Mouse (Mus musculus) cerebellum, adult 11-12 months (tissue): ENCODE measurements around the gene Col4a1.

Source experiments
- DNase-seq: peaks from one replicate; pipeline ENCODE4 v3.0.0; 2022

The Col4a1 gene

DNA sequence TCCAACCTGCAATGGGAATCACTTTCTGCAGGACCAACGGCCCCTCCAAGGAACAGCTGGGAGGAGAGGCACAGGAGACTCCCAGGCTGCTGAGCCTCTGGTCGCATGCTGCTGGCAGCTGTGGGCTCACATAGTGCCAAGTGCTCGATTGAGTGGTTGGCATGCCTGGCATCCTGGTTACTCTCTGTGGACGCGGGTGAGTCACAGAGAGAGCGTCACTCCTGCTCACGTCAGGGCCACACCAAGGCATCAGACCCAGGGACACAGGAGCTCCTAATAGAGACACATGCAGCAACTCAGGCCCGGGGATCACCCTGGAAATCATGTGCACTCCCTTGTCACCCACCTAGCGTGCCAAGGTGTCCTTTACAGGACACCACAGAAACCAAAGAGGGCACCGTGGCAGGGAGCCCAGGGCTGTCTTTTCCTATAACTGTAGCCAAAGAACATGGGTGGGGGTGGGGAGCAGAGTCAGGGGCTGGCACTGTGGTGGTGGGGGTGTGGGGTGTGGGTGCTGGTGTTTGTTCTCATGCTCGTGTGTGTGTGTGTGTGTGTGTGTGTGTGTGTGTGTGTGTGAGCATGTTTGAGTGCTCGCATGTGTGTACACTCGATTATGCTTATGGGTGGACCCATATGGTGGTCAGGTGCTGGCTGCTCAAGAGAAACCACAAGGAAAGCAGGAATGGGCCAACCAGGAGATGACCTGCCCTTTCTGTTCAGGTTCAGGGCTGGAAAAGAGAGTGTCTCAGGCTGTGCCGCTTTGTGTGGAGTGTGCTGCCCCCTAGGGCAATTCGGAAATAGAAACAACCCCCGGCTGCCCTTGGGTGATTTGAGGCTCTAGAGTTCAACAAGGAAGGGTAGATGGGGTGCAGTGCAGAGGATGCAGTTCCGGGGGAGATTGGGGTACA is 139.1 kb downstream of the Col4a1 start:
- peak; percentile 56 for DNase-seq

DNA sequence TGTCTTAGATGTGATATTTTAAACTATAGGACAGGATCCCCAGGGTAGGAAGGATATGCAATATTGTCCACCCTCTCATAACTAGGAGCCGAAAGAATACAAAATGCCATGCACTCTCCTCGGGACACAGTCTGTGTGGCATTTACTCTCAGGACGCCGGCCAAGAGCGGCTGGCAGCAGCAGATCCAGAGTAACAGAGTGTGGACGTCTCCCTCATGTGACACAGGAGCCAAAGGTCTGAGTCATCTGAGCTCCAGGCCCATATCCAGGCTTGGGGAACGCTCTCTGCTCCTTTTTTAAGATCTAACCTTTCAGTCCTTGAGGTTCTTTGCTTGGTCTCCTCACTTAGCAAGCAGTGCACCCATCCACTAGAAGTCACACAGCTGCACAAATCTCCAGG is 141.1 kb downstream of the Col4a1 start:
- DNase-seq = peak; percentile 65

DNA sequence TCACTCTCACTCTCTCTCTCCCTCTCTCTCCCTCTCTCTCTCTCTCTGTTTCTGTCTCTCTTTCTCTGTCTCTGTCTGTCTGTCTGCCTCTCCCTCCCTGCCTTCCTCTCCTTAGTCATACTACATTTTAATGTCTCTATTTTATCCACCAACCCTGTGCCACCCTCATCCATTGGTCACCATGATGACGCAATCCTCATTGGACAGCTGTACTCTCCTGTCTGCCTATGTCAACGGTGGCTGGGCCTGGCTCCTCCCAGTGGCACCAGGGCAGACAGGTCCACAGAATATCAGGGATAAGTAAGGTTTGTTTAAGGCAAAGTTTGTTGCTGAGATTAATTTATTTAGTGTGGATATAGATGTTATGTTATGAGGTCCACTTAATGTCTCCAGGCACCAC is 143.2 kb downstream of the Col4a1 start:
- DNase-seq = no peak

DNA sequence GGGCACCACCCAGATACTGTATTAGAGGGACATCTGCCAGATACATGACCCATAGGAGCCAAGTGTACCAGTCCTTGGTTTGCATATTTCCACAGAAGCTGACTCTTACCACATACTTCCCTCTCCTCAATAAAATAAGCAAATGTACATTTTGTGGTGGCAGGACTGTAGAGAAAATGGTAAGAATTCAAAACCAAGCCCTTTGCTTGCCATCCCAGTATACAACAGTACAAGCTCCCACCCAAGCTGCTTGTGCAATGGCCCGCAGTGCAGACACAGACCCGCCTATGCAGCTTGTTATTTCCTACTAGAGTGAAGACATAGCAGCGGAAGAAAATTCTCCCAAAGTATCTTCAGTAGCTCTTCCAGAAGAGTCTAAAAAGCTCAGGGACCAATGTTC is 143.8 kb downstream of the Col4a1 start:
- no peak for DNase-seq

DNA sequence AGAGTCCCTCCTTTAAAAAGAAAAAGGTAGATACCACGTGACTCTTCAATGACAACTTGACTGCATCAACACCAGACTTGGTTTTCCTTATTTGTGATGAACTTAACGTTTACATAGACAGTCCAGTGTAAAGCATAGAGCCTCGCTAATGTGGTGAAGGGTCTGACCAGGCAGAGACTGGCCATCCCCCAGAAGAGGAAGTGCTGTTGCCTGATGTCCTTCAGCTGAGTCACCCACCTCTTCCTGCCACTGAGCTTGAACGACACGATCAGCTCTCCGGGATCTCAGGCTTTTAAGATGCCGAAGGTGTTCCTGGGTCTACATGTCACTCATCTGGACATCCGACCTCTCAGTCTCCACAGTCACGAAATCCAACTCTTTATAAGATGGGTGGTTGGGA is 144.7 kb downstream of the Col4a1 start:
- DNase-seq = no peak

DNA sequence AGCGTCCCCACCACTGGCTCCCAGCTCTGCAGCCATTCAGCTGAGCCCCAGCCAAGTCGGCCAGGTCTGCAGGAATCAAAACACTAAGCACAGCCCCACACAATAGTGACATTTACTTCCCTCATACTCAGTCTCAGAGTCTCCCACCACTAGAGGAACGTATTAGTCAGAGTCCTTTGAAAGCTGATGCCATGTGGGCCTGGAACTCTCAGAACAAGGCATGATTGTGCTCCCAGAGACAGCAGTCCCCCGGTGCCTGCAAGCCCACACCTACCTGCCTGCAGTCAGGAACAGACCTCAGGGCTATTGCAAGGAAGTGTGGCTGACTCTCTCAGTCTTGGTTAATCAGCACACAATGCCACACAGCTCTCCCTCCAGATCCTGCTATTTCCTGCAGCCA is 147.0 kb downstream of the Col4a1 start:
- no peak for DNase-seq

DNA sequence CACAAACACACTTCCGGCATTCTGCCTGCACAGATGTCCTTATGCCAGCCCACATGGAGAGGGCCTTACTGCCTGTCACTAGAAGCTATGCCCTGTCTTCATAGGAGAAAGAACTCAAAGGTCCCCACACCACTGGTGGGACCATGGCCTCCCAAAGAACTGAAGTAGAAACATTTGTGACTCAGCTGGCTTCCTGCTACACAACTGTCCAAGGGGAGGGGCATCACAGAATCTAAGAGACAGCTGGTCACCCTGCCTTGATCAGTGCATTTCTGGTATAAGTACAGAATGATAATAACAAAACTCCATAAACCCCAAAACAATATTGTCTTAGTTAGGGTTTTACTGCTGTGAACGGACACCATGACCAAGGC is 156.3 kb downstream of the Col4a1 start:
- no peak for DNase-seq

DNA sequence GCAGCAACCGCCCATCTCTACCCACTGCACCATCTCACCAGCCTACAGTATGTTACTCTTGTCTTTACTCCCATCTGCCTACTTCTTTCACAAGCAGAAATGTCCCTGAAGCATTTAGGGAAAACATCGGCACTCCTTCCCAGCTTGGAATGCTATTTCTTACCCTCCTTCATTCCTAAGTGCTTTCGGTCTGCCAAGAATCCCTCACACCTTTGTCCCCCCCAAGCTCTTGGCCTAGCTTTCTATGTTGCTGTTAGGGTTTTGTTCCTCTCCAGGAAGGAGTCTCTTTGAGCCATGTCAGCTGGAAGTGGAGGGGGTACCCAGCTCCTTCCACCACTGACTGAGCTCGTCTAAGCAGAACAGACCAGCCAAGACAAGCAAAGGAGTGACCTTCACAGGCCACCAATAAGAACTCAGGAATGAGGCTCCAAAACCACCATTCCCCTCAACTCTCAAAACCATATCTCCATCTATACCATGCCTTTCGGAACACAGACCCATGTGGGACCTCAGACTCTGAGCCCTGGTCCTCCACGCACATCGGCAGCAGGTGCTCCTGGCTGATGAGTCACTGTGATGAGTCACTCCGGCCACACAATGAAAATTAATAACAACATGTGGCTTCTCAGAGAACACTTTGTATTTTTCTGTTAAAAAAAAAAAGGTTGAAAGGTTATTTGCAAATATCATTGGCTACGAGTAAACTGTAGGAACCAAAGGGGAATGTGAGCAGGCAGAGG is 156.9 kb downstream of the Col4a1 start:
- no peak for DNase-seq

DNA sequence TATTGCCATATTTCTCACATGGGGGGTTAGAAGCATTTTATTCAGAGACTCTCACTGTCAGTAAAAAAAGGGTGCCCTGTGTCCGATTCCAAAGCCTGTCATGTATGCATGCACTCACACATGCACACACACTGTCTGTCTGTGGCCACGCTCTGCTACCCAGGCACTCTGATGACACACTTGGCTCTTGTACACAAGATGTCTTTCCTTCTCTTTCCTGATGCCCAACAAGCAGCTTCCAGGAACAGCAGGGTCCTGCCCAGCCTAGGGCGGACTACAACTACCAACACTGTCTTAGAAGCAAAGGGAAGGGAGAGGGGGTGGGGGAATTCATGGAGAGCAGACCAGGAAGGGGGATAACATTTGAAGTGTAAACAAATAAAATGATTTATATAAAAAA is 162.4 kb downstream of the Col4a1 start:
- DNase-seq = peak; percentile 52

DNA sequence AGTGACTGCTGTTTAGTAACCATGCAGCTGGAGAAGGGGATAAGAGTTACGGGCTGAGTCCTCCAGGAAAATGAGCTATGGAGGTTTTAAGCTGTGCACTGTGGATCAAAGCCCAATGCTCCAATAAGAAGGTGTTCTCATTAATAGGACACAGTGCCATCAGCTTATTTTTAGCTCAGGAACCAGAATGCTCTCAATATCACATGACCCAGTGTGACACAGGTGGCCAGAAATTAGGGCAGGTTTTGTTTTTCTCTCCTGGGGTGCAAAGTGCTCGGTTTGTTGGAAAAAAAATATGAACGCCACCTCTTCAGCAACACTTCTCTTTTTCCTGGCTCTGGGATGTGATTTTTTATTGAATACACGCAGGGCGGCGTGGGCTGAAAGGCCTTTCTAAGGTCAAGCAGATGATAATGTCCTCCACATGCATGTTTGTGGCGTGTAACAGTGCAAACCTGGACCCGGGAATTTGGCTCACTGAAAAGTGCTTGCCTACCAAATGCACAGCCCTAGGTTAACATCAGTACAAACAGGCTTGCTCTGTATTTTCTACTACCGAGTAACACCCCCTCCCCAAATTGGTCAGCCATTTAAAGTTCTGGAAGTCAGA is 163.3 kb downstream of the Col4a1 start:
- peak; percentile 77 for DNase-seq

DNA sequence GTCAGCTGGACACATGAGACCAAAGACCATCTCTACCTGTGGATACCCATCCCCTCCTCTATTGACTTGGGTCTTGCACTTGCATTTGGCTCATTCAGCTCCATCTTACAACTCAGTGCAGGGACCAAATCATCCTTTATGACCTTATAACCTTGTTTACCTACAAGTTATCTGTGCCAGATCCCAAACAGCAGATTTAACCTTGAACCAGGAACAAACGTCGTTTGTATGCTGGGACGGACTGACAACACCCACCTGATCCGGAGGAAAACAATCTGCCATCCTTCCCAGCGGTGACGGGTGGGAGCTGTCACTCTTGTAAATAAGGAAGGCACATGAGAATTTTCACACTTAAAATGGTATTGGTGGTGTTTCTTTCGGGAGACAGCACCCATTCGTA is 163.8 kb downstream of the Col4a1 start:
- DNase-seq = no peak
